Mouse (Mus musculus): ENCODE data around the gene Tubb2a. TPM values are rescaled to one million over a fixed set of nuclear protein-coding genes. Genes with fewer than 3 reads are reported as not detected.

The Tubb2a gene
- polyA plus RNA-seq, 1 experiment from 2014 or later: 200 TPM

- Histone ChIP-seq H3K9me3 (ENCODE audit: control insufficient read depth, low read length) (no peaks in the 10 kb centered on the region), H3K4me2 (ENCODE audit: low read length) (no peak overlapping the region), H3K4me3 (ENCODE audit: low read depth, low read length) (no peak overlapping the region), H3K27ac (ENCODE audit: low read depth) (no peak overlapping the region), H3K36me3 (ENCODE audit: control insufficient read depth, insufficient read depth, low read length) (no peaks in the 10 kb centered on the region), H3K27me3 (replicated peaks; ENCODE audit: control insufficient read depth, insufficient read depth, low read length) (no peaks in the 10 kb centered on the region), H3K9ac (ENCODE audit: low read length) (no peak overlapping the region), H3K4me1 (replicated peaks; ENCODE audit: control insufficient read depth, insufficient read depth, low read length) (no peaks in the 10 kb centered on the region)
- WGBS: 82% methylated on average over 5 of the region's 5 CpGs
- no peak for DNase-seq (ENCODE audit: low spot score)
- no peak for ATAC-seq (replicated peaks; ENCODE audit: low FRiP score, low TSS enrichment, low read depth)
These were observed 34.7 kb upstream of the Tubb2a start for GRCm38 (mm10) chr13:34112369-34113081.

GRCm38 (mm10) chr13:34111878-34112277 is 34.1 kb upstream of the Tubb2a start:
- no peak overlapping the region for H3K4me2 ChIP-seq (ENCODE audit: low read length)
- H3K9me3 ChIP-seq (ENCODE audit: control insufficient read depth, low read length): no peaks in the 10 kb centered on the region
- H3K27ac ChIP-seq (ENCODE audit: low read depth): no peak overlapping the region
- H3K27me3 ChIP-seq (replicated peaks; ENCODE audit: control insufficient read depth, insufficient read depth, low read length): no peaks in the 10 kb centered on the region
- H3K4me1 ChIP-seq (replicated peaks; ENCODE audit: control insufficient read depth, insufficient read depth, low read length): no peaks in the 10 kb centered on the region
- DNase-seq (ENCODE audit: low spot score) (no peak), ATAC-seq (replicated peaks; ENCODE audit: low FRiP score, low TSS enrichment, low read depth) (no peak)
- H3K4me3 ChIP-seq (ENCODE audit: low read depth, low read length): no peak overlapping the region
- 85% methylated on average over 3 of the region's 3 CpGs for WGBS
- no peaks in the 10 kb centered on the region for H3K36me3 ChIP-seq (ENCODE audit: control insufficient read depth, insufficient read depth, low read length)
- no peak overlapping the region for H3K9ac ChIP-seq (ENCODE audit: low read length)

GRCm38 (mm10) chr13:34111019-34111418 is 33.2 kb upstream of the Tubb2a start:
- Histone ChIP-seq H3K4me3 (ENCODE audit: low read depth, low read length) (no peak overlapping the region), H3K9ac (ENCODE audit: low read length) (no peak overlapping the region), H3K9me3 (ENCODE audit: control insufficient read depth, low read length) (no peaks in the 10 kb centered on the region), H3K36me3 (ENCODE audit: control insufficient read depth, insufficient read depth, low read length) (no peaks in the 10 kb centered on the region), H3K27me3 (replicated peaks; ENCODE audit: control insufficient read depth, insufficient read depth, low read length) (no peaks in the 10 kb centered on the region), H3K4me2 (ENCODE audit: low read length) (no peak overlapping the region), H3K27ac (ENCODE audit: low read depth) (no peak overlapping the region), H3K4me1 (replicated peaks; ENCODE audit: control insufficient read depth, insufficient read depth, low read length) (no peaks in the 10 kb centered on the region)
- WGBS: 32% methylated on average over 5 of the region's 5 CpGs
- ATAC-seq (replicated peaks; ENCODE audit: low FRiP score, low TSS enrichment, low read depth) (no peak), DNase-seq (ENCODE audit: low spot score) (no peak)

GRCm38 (mm10) chr13:34109677-34110058 is 31.9 kb upstream of the Tubb2a start:
- no peak overlapping the region for H3K4me3 ChIP-seq (ENCODE audit: low read depth, low read length)
- H3K36me3 ChIP-seq (ENCODE audit: control insufficient read depth, insufficient read depth, low read length): no peaks in the 10 kb centered on the region
- H3K9ac ChIP-seq (ENCODE audit: low read length): no peak overlapping the region
- H3K4me2 ChIP-seq (ENCODE audit: low read length): no peak overlapping the region
- no peaks in the 10 kb centered on the region for H3K4me1 ChIP-seq (replicated peaks; ENCODE audit: control insufficient read depth, insufficient read depth, low read length)
- 65% methylated on average over 4 of the region's 4 CpGs for WGBS
- H3K27me3 ChIP-seq (replicated peaks; ENCODE audit: control insufficient read depth, insufficient read depth, low read length): no peaks in the 10 kb centered on the region
- no peaks in the 10 kb centered on the region for H3K9me3 ChIP-seq (ENCODE audit: control insufficient read depth, low read length)
- ATAC-seq (replicated peaks; ENCODE audit: low FRiP score, low TSS enrichment, low read depth) (no peak), DNase-seq (ENCODE audit: low spot score) (no peak)
- no peak overlapping the region for H3K27ac ChIP-seq (ENCODE audit: low read depth)

GRCm38 (mm10) chr13:34109035-34109676 is 31.3 kb upstream of the Tubb2a start:
- WGBS: 85% methylated on average over 4 of the region's 4 CpGs
- ATAC-seq (replicated peaks; ENCODE audit: low FRiP score, low TSS enrichment, low read depth) (no peak), DNase-seq (ENCODE audit: low spot score) (no peak)
- Histone ChIP-seq H3K36me3 (ENCODE audit: control insufficient read depth, insufficient read depth, low read length) (no peaks in the 10 kb centered on the region), H3K4me1 (replicated peaks; ENCODE audit: control insufficient read depth, insufficient read depth, low read length) (no peaks in the 10 kb centered on the region), H3K9me3 (ENCODE audit: control insufficient read depth, low read length) (no peaks in the 10 kb centered on the region), H3K4me3 (ENCODE audit: low read depth, low read length) (no peak overlapping the region), H3K4me2 (ENCODE audit: low read length) (no peak overlapping the region), H3K9ac (ENCODE audit: low read length) (no peak overlapping the region), H3K27me3 (replicated peaks; ENCODE audit: control insufficient read depth, insufficient read depth, low read length) (no peaks in the 10 kb centered on the region), H3K27ac (ENCODE audit: low read depth) (no peak overlapping the region)

- Histone ChIP-seq H3K4me1 (replicated peaks; ENCODE audit: control insufficient read depth, insufficient read depth, low read length) (no peaks in the 10 kb centered on the region), H3K36me3 (ENCODE audit: control insufficient read depth, insufficient read depth, low read length) (no peaks in the 10 kb centered on the region), H3K4me3 (ENCODE audit: low read depth, low read length) (no peak overlapping the region), H3K27me3 (replicated peaks; ENCODE audit: control insufficient read depth, insufficient read depth, low read length) (no peaks in the 10 kb centered on the region), H3K9ac (ENCODE audit: low read length) (no peak overlapping the region), H3K27ac (ENCODE audit: low read depth) (no peak overlapping the region), H3K9me3 (ENCODE audit: control insufficient read depth, low read length) (no peaks in the 10 kb centered on the region), H3K4me2 (ENCODE audit: low read length) (no peak overlapping the region)
- WGBS: 97% methylated on average over 1 of the region's 1 CpGs
- ATAC-seq (replicated peaks; ENCODE audit: low FRiP score, low TSS enrichment, low read depth) (no peak), DNase-seq (ENCODE audit: low spot score) (no peak)
These were observed 29.2 kb upstream of the Tubb2a start for GRCm38 (mm10) chr13:34106999-34107398.

GRCm38 (mm10) chr13:34106256-34106655 is 28.4 kb upstream of the Tubb2a start:
- Histone ChIP-seq H3K36me3 (ENCODE audit: control insufficient read depth, insufficient read depth, low read length) (no peaks in the 10 kb centered on the region), H3K9me3 (ENCODE audit: control insufficient read depth, low read length) (no peaks in the 10 kb centered on the region), H3K27ac (ENCODE audit: low read depth) (no peak overlapping the region), H3K27me3 (replicated peaks; ENCODE audit: control insufficient read depth, insufficient read depth, low read length) (no peaks in the 10 kb centered on the region), H3K4me3 (ENCODE audit: low read depth, low read length) (no peak overlapping the region), H3K9ac (ENCODE audit: low read length) (no peak overlapping the region), H3K4me1 (replicated peaks; ENCODE audit: control insufficient read depth, insufficient read depth, low read length) (no peaks in the 10 kb centered on the region), H3K4me2 (ENCODE audit: low read length) (no peak overlapping the region)
- ATAC-seq (replicated peaks; ENCODE audit: low FRiP score, low TSS enrichment, low read depth) (no peak), DNase-seq (ENCODE audit: low spot score) (no peak)
- 75% methylated on average over 2 of the region's 2 CpGs for WGBS

GRCm38 (mm10) chr13:34105364-34105763 is 27.6 kb upstream of the Tubb2a start:
- Histone ChIP-seq H3K36me3 (ENCODE audit: control insufficient read depth, insufficient read depth, low read length) (no peaks in the 10 kb centered on the region), H3K9me3 (ENCODE audit: control insufficient read depth, low read length) (no peaks in the 10 kb centered on the region), H3K4me2 (ENCODE audit: low read length) (no peak overlapping the region), H3K9ac (ENCODE audit: low read length) (no peak overlapping the region), H3K27ac (ENCODE audit: low read depth) (no peak overlapping the region), H3K4me3 (ENCODE audit: low read depth, low read length) (no peak overlapping the region), H3K4me1 (replicated peaks; ENCODE audit: control insufficient read depth, insufficient read depth, low read length) (no peaks in the 10 kb centered on the region), H3K27me3 (replicated peaks; ENCODE audit: control insufficient read depth, insufficient read depth, low read length) (no peaks in the 10 kb centered on the region)
- DNase-seq (ENCODE audit: low spot score) (no peak), ATAC-seq (replicated peaks; ENCODE audit: low FRiP score, low TSS enrichment, low read depth) (no peak)
- WGBS: 74% methylated on average over 1 of the region's 1 CpGs

GRCm38 (mm10) chr13:34101908-34102307 is 24.1 kb upstream of the Tubb2a start:
- DNase-seq (ENCODE audit: low spot score) (no peak), ATAC-seq (replicated peaks; ENCODE audit: low FRiP score, low TSS enrichment, low read depth) (no peak)
- H3K27ac ChIP-seq (ENCODE audit: low read depth): no peak overlapping the region
- no peaks in the 10 kb centered on the region for H3K36me3 ChIP-seq (ENCODE audit: control insufficient read depth, insufficient read depth, low read length)
- H3K4me1 ChIP-seq (replicated peaks; ENCODE audit: control insufficient read depth, insufficient read depth, low read length): no peaks in the 10 kb centered on the region
- no peak overlapping the region for H3K4me2 ChIP-seq (ENCODE audit: low read length)
- H3K9ac ChIP-seq (ENCODE audit: low read length): no peak overlapping the region
- H3K9me3 ChIP-seq (ENCODE audit: control insufficient read depth, low read length): no peaks in the 10 kb centered on the region
- WGBS: 83% methylated on average over 9 of the region's 9 CpGs
- no peaks in the 10 kb centered on the region for H3K27me3 ChIP-seq (replicated peaks; ENCODE audit: control insufficient read depth, insufficient read depth, low read length)
- no peak overlapping the region for H3K4me3 ChIP-seq (ENCODE audit: low read depth, low read length)

Data from intestine, embryonic 14.5 days (tissue).